Mouse (Mus musculus): ENCODE data around the gene Cd248. TPM values are rescaled to one million over a fixed set of nuclear protein-coding genes. Genes with fewer than 3 reads are reported as not detected.

Gene Cd248
- polyA plus RNA-seq, 1 experiment from 2014 or later, result 41.1 TPM

DNA sequence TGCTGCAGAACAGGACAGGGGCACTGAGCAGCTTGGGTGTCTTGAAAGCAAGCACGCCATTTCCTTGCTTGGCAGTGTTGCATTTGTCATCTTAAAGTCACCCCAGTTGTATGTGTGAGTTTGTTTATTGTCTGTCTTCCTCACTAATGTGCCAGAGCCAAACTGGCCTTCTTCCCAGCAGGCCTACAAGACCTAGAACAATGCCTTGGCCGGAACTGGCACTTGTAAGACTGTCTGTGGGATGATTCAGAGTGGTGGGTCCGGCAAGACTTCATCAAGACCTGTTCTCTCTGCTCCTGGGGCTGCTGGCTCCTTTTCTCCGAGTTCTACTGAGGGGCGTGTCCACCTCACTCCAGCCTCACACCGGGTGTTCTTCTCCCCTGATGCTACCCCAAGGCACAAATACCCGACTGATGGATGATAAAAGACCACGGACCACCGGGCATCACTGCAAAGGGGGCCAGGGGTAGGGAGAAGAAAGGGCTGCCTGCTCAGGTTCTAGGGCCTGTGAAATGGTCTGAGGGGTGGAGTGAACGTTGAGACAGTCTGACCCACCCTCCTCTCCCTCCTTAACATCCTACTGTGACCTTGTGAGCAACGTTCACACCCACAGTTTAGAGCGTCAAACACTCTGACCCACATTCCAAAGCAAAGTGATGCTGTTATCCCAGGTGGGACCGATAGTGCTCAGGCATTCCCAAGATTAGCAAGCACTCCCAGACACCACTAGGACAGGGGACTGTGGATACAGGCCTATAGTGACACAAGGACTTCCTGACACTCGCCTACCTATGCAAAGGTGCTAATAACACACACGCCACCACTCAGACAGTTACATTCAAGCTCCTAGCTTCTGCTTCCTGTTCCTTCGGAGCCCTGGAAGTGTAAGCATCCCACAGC is 9.8 kb upstream of the Cd248 start:
- Histone ChIP-seq H3K27me3 (ENCODE audit: control insufficient read depth, insufficient read depth, low read length) (peaks cover 8% of the 10 kb centered on the region), H3K9ac (ENCODE audit: low read length) (no peak overlapping the region), H3K4me3 (ENCODE audit: low read depth, low read length) (no peak overlapping the region), H3K36me3 (ENCODE audit: control insufficient read depth, insufficient read depth, low read length) (no peaks in the 10 kb centered on the region), H3K4me2 (ENCODE audit: low read depth, severe bottlenecking) (no peak overlapping the region), H3K27ac (replicated peaks; ENCODE audit: low read depth, low read length) (no peak overlapping the region), H3K4me1 (ENCODE audit: control insufficient read depth, insufficient read depth, low read length) (peaks cover 45% of the 10 kb centered on the region), H3K9me3 (ENCODE audit: control insufficient read depth, low read length) (no peaks in the 10 kb centered on the region)
- DNase-seq (ENCODE audit: low spot score) (no peak), ATAC-seq (ENCODE audit: insufficient number of reproducible peaks, low FRiP score, low TSS enrichment, low read depth) (no peak)
- 25% methylated on average over 16 of the region's 16 CpGs for WGBS

DNA sequence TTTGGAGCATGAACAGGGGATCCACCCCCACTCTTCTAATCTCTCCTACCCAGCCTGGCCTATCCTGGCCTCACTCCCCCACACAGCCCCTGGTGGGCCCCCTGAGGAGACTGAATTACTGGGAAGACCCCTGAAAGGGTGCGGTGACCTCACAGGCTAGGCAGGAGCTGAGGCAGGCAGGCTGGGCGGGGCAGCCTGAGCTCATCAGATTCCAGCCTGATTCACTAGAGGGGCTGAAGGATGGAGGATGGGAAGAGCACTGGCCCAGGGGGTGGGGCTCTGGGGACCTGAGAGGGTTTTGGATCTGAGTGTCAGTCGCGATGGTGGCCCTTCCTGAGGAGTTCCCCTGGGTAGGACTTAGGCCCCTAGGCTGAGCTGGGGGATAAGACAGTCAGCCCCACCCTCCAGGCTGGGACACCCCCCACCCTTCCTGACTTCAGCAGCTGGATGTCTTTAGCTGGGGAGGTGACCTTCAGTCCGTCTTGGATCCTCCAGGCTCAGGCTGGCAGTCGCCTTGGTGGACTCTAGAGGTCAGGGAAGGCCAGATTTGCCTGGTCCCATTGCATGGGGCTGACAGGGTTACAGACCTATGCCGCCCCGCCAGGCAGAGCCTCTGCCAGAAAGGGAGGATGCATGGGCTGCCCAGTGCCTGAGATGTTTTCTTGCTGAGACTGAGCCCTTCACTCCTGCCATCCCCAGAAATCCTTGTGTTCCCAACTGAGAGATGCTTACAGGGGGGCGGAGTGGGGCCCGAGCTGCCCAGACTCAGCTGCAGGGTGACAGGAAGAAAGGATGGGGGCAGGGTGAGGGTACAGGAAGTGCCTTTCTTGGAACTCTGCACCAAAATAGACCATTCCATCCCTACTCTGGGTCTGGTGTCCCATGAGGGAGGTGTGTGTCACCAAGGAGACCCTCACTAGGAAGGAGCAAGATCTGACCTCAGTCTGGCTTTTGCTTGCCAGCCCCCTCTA is 8.8 kb upstream of the Cd248 start:
- Histone ChIP-seq H3K27me3 (ENCODE audit: control insufficient read depth, insufficient read depth, low read length) (no peaks in the 10 kb centered on the region), H3K4me1 (ENCODE audit: control insufficient read depth, insufficient read depth, low read length) (peaks cover 45% of the 10 kb centered on the region), H3K4me2 (ENCODE audit: low read depth, severe bottlenecking) (no peak overlapping the region), H3K36me3 (ENCODE audit: control insufficient read depth, insufficient read depth, low read length) (no peaks in the 10 kb centered on the region), H3K9me3 (ENCODE audit: control insufficient read depth, low read length) (no peaks in the 10 kb centered on the region), H3K9ac (ENCODE audit: low read length) (peak overlapping the region; percentile 3; the same call in 1 of the 2 replicates), H3K4me3 (ENCODE audit: low read depth, low read length) (no peak overlapping the region), H3K27ac (replicated peaks; ENCODE audit: low read depth, low read length) (peak overlapping the region; percentile 36; the same call in 1 of the 2 replicates)
- WGBS, result 12% methylated on average over 10 of the region's 10 CpGs
- DNase-seq (ENCODE audit: low spot score), result no peak
- ATAC-seq (ENCODE audit: insufficient number of reproducible peaks, low FRiP score, low TSS enrichment, low read depth), result no peak

DNA sequence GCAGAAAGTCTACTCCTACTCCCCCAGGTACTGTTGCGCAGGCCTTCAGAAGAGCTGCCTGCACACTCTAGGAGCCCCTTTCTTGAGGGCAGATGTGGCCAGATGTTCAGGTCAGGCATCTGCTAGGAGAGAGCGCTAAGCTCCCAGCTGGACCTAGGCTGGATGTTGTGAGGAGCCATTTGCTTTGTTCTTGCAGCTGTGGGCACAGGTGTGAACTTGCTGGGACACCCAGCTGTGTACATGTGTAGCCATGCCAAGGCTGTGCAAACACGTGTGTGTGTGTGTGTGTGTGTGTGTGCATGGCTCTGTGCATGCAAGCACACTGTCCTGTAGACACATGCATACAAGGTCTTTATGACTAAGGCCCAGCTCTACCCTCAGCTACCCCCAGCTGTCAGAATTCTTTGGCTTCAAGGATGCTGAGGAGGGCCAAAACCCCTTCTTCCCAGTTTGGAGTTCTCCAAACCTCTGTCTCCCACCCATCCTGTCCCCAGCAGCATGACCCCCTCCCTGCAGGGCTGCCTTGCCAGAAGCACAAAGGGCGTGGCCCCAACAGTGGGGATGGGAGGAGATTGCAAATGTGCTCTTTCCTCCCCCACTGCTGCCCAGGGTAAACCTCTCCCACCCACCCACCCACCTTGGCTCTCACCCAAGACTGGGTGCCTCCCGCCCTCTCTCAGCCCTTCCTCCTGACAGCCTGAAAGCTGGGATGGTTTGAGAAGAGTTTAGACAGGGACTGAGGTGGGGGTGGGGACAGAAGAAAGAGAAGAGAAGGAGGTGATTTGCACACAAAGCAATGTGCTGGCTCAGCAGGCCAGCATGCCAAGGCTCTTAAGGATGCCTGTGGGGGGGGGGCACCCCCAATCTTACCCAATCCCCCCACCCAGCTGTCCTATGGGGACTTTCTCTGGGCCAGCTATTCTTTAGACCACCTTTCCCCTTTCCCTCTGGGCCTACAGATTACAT is 7.2 kb upstream of the Cd248 start:
- H3K4me1 ChIP-seq (ENCODE audit: control insufficient read depth, insufficient read depth, low read length), result peaks cover 47% of the 10 kb centered on the region
- DNase-seq (ENCODE audit: low spot score), result peak; percentile 69

DNA sequence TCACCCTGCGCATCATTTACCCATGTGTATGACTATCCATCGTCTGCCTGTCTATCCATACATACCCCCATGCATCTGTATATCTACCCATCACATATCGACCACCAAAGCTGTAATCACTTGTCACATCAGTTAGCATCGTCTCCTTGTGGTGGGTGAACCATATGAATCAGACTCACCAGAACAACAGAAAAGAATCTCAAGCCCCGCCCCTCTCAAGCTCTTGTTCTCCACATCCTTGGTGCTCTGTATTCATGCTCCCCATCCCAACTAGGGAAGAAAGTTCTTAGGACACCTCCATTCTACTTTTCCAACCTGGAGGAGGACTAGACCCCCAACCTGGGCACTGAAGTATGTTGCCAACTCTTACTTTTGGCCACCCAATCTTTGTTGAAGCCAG is 5.8 kb upstream of the Cd248 start:
- DNase-seq (ENCODE audit: low spot score) (no peak), ATAC-seq (ENCODE audit: insufficient number of reproducible peaks, low FRiP score, low TSS enrichment, low read depth) (no peak)
- H3K36me3 ChIP-seq (ENCODE audit: control insufficient read depth, insufficient read depth, low read length), result no peaks in the 10 kb centered on the region
- no peak overlapping the region for H3K9ac ChIP-seq (ENCODE audit: low read length)
- WGBS, result 84% methylated on average over 5 of the region's 5 CpGs
- no peak overlapping the region for H3K4me2 ChIP-seq (ENCODE audit: low read depth, severe bottlenecking)
- H3K4me1 ChIP-seq (ENCODE audit: control insufficient read depth, insufficient read depth, low read length), result peaks cover 42% of the 10 kb centered on the region
- H3K4me3 ChIP-seq (ENCODE audit: low read depth, low read length), result no peak overlapping the region
- no peaks in the 10 kb centered on the region for H3K9me3 ChIP-seq (ENCODE audit: control insufficient read depth, low read length)
- H3K27me3 ChIP-seq (ENCODE audit: control insufficient read depth, insufficient read depth, low read length), result no peaks in the 10 kb centered on the region
- no peak overlapping the region for H3K27ac ChIP-seq (replicated peaks; ENCODE audit: low read depth, low read length)

More for the DNA sequence above, 7.2 kb upstream of the Cd248 start:
- ATAC-seq (ENCODE audit: insufficient number of reproducible peaks, low FRiP score, low TSS enrichment, low read depth), result peak; percentile 48
- Histone ChIP-seq H3K4me2 (ENCODE audit: low read depth, severe bottlenecking) (no peak overlapping the region), H3K27ac (replicated peaks; ENCODE audit: low read depth, low read length) (peak overlapping the region; percentile 18; the same call in 1 of the 2 replicates), H3K36me3 (ENCODE audit: control insufficient read depth, insufficient read depth, low read length) (no peaks in the 10 kb centered on the region), H3K9ac (ENCODE audit: low read length) (no peak overlapping the region), H3K9me3 (ENCODE audit: control insufficient read depth, low read length) (no peaks in the 10 kb centered on the region), H3K4me3 (ENCODE audit: low read depth, low read length) (no peak overlapping the region), H3K27me3 (ENCODE audit: control insufficient read depth, insufficient read depth, low read length) (no peaks in the 10 kb centered on the region)
- 29% methylated on average over 5 of the region's 5 CpGs for WGBS

DNA sequence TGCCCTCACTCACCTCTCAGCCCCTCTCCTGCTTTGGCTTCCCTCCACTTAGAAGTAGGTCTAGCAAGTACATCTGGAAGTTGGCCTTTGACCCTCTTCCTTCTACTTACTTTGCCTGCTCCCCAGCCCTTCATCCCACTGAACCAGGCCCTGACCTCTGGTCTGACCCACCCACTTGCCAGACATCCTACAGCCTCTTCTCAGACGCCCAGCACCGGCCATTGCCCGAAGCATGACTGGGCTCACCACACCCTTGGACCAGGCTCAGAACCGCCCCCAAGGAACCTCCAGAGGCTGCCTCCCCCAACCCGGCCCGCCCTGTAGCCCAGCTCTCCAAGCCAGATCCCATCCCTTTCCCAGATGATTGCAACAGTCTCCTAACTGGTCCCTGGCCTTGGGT is 5.4 kb upstream of the Cd248 start:
- H3K9ac ChIP-seq (ENCODE audit: low read length), result no peak overlapping the region
- H3K36me3 ChIP-seq (ENCODE audit: control insufficient read depth, insufficient read depth, low read length), result no peaks in the 10 kb centered on the region
- H3K4me1 ChIP-seq (ENCODE audit: control insufficient read depth, insufficient read depth, low read length), result peaks cover 46% of the 10 kb centered on the region
- H3K9me3 ChIP-seq (ENCODE audit: control insufficient read depth, low read length), result no peaks in the 10 kb centered on the region
- H3K27me3 ChIP-seq (ENCODE audit: control insufficient read depth, insufficient read depth, low read length), result no peaks in the 10 kb centered on the region
- 31% methylated on average over 6 of the region's 6 CpGs for WGBS
- H3K4me2 ChIP-seq (ENCODE audit: low read depth, severe bottlenecking), result no peak overlapping the region
- H3K4me3 ChIP-seq (ENCODE audit: low read depth, low read length), result no peak overlapping the region
- ATAC-seq (ENCODE audit: insufficient number of reproducible peaks, low FRiP score, low TSS enrichment, low read depth) (no peak), DNase-seq (ENCODE audit: low spot score) (no peak)
- no peak overlapping the region for H3K27ac ChIP-seq (replicated peaks; ENCODE audit: low read depth, low read length)

DNA sequence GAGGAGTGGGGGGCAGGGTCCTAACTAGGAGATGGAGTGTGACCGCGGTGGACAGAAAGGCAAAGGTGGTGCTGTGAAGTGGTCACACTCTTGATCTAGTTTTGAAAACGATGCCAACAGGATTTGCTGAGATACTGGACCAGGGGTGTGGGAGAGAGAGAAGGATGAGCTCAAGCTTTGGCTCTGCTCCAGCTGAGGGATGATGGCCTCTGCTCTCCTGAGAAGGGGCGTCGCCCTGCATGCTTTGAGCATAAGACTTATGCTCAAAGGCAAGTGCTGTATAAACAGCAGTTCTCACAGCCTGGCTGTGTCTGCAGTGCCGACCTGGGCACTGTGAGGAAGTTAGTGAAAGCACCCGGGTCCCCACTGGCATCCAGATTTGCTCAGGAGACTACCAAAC is 2.8 kb upstream of the Cd248 start:
- Histone ChIP-seq H3K27me3 (ENCODE audit: control insufficient read depth, insufficient read depth, low read length) (0 out of 2 replicates have a peak, but pooled peaks cover 2% of the 10 kb centered on the region), H3K27ac (replicated peaks; ENCODE audit: low read depth, low read length) (no peak overlapping the region), H3K4me3 (ENCODE audit: low read depth, low read length) (no peak overlapping the region), H3K9me3 (ENCODE audit: control insufficient read depth, low read length) (no peaks in the 10 kb centered on the region), H3K4me2 (ENCODE audit: low read depth, severe bottlenecking) (no peak overlapping the region), H3K36me3 (ENCODE audit: control insufficient read depth, insufficient read depth, low read length) (no peaks in the 10 kb centered on the region), H3K4me1 (ENCODE audit: control insufficient read depth, insufficient read depth, low read length) (peaks cover 49% of the 10 kb centered on the region), H3K9ac (ENCODE audit: low read length) (no peak overlapping the region)
- 70% methylated on average over 7 of the region's 7 CpGs for WGBS
- DNase-seq (ENCODE audit: low spot score), result no peak
- ATAC-seq (ENCODE audit: insufficient number of reproducible peaks, low FRiP score, low TSS enrichment, low read depth), result no peak

DNA sequence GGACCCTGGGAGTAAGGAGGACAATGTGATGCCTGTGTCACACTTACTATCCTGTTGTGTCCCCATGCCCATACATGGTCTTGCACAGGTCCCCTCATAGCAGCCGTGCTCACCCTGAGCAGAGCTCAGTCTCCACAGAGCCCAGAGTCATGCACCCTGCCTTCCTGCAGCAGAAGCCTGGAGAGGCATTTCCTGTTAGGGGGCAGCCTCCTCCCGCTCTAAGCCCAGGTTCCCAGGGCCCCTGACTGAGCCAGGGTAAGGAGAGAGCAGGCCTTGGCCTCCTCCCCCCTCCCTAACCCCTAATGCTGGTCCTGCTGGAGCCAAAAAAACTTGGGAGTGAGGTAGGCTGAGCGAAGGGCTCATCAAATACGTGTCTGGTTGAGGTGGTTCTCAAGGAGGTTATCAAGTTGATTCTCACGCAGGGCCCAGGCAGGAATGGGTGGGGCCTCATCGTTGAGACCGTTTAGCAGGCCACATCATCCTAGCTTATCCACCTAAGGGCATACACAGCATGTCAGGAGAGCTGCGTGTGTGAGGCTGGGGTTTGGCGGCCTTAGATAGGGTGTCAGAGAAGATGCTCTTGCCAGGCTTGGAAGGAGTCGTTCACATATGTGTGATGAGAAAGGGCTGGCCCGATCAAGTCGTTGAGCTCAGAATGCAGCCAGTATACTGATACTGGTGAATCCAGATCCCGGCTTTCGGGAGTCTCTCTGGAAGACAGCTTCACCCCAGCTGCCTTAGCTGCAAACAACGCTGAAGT is 658 bp upstream of the Cd248 start:
- peak overlapping the region; percentile 99 for H3K4me2 ChIP-seq (ENCODE audit: low read depth, severe bottlenecking)
- peak overlapping the region; percentile 77 for H3K9ac ChIP-seq (ENCODE audit: low read length)
- H3K27me3 ChIP-seq (ENCODE audit: control insufficient read depth, insufficient read depth, low read length), result 0 out of 2 replicates have a peak, but pooled peaks cover 2% of the 10 kb centered on the region
- WGBS, result 6% methylated on average over 15 of the region's 15 CpGs
- H3K4me1 ChIP-seq (ENCODE audit: control insufficient read depth, insufficient read depth, low read length), result peaks cover 53% of the 10 kb centered on the region
- DNase-seq (ENCODE audit: low spot score) (peak; percentile 47), ATAC-seq (ENCODE audit: insufficient number of reproducible peaks, low FRiP score, low TSS enrichment, low read depth) (no peak)
- H3K4me3 ChIP-seq (ENCODE audit: low read depth, low read length), result peak overlapping the region; percentile 57
- H3K27ac ChIP-seq (replicated peaks; ENCODE audit: low read depth, low read length), result peak overlapping the region; percentile 87
- no peaks in the 10 kb centered on the region for H3K9me3 ChIP-seq (ENCODE audit: control insufficient read depth, low read length)
- no peaks in the 10 kb centered on the region; the same call in 1 of the 2 replicates for H3K36me3 ChIP-seq (ENCODE audit: control insufficient read depth, insufficient read depth, low read length)
